Mouse (Mus musculus) small intestine, adult 2 months (tissue): ENCODE data around the gene Klhl35. TPM values are rescaled to one million over a fixed set of nuclear protein-coding genes. Genes with fewer than 3 reads are reported as not detected.

Source experiments
- H3K27ac ChIP-seq: fragments of 200-500 bp; 2 replicates; pipeline ENCODE4 v1.5.1; 2012; ENCODE audit warnings: low read depth, low read length, control low read depth, inconsistent platforms; ENCODE audit not compliant: insufficient read depth
- H3K27me3 ChIP-seq: fragments of 200-500 bp; 2 replicates; pipeline ENCODE4 v1.6.1; 2012; ENCODE audit warnings: mild to moderate bottlenecking, moderate library complexity, low read length, inconsistent platforms; ENCODE audit not compliant: control insufficient read depth, insufficient read depth
- H3K36me3 ChIP-seq: fragments of 200-500 bp; 2 replicates; pipeline ENCODE4 v1.6.1; 2012; ENCODE audit warnings: mild to moderate bottlenecking, low read length, control low read depth, inconsistent platforms; ENCODE audit not compliant: control insufficient read depth, insufficient read depth
- H3K4me1 ChIP-seq: fragments of 200-500 bp; 2 replicates; pipeline ENCODE4 v1.6.1; 2012; ENCODE audit warnings: low read length, inconsistent platforms, mixed read lengths; ENCODE audit not compliant: control insufficient read depth, insufficient read depth, insufficient read length
- H3K4me3 ChIP-seq: fragments of 200-500 bp; 2 replicates; pipeline ENCODE4 v1.5.1; 2012; ENCODE audit warnings: low read depth, mild to moderate bottlenecking, control low read depth, inconsistent platforms, low read length, moderate library complexity
- CTCF ChIP-seq: fragments of 200-500 bp; IDR thresholded peaks from 2 replicates; pipeline ENCODE4 v1.5.1; 2012; ENCODE audit warnings: low read depth, mild to moderate bottlenecking, control low read depth, inconsistent platforms, low read length, moderate library complexity, mixed read lengths; ENCODE audit not compliant: insufficient replicate concordance, insufficient read length; ENCODE audit errors: extremely low read depth
- POLR2A ChIP-seq: fragments of 200-500 bp; IDR thresholded peaks from 2 replicates; pipeline ENCODE4 v1.6.1; 2012; ENCODE audit warnings: low read depth, mild to moderate bottlenecking, control low read depth, inconsistent platforms, low read length, moderate library complexity
- WGBS: fragments of 180-500 bp; shearing (Covaris S2); methylation state at CpG from one replicate; pipeline ENCODE4 v1.1.7; 2018; 5-methylcytosine and 5-hydroxymethylcytosine counted together
- polyA plus RNA-seq: library from polyadenylated mRNA; depleted of rRNA; stranded (reverse); fragments of >200 nt; gene quantifications from 2 replicates; pipeline ENCODE4 v1.2.3, GENCODE M21; 2012

Klhl35 gene
- polyA plus RNA-seq, 1 experiment: 0.27 TPM

GRCm38 (mm10) chr7:99428836-99429235 lies 37.0 kb upstream of the Klhl35 start:
- no peak overlapping the region for H3K4me3 ChIP-seq
- H3K27ac ChIP-seq: no peak overlapping the region
- peaks cover 8% of the 10 kb centered on the region for H3K4me1 ChIP-seq
- 69% methylated on average over 5 of the region's 5 CpGs for WGBS
- no peaks in the 10 kb centered on the region for H3K36me3 ChIP-seq
- H3K27me3 ChIP-seq: no peaks in the 10 kb centered on the region
- TF ChIP-seq CTCF (no peak), POLR2A (no peak)

DNA sequence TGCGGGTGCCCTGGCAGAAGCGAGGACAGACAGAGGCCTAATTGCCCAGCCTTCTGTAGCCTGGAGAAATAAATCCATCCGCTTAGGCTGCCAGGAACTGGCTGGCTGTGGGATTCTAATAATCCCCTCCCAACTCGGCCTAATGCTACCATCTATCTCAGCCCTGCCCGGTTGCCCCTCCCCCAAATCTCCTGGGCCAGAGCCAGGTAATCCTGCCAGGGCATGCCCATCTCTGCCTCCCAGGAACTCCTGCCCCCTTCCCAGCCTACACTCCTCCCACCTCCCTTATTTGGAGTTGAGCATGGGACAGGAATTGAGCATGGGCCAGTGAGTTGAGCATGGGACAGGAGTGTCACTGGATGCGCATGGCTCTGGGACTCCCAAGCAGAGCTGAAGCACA lies 36.0 kb upstream of the Klhl35 start:
- Histone ChIP-seq H3K4me3 (no peak overlapping the region), H3K36me3 (no peaks in the 10 kb centered on the region), H3K27me3 (no peaks in the 10 kb centered on the region), H3K27ac (no peak overlapping the region), H3K4me1 (peaks cover 17% of the 10 kb centered on the region)
- TF ChIP-seq CTCF (no peak), POLR2A (no peak)
- 70% methylated on average over 6 of the region's 6 CpGs for WGBS

DNA sequence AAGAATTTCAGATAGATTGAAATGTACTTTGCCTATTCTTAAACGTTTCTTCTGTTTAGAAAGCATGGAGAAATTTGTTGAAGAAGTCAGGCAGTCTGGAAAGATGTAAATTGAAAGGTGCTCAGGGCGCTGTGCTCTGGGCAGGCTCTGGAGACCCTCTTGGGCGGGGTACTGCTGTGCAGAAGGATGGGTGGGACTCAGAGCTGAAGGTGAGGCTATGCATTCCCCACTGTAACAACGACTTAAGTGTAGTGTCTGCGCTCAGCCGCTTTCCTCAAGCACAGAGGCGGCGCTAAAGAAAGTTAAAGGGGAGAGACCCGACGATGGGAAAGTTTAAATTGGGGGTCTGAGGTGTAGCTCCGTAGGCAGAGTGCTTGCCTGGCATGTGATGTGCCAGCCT lies 35.6 kb upstream of the Klhl35 start:
- no peak for TF ChIP-seq CTCF
- no peak for TF ChIP-seq POLR2A
- Histone ChIP-seq H3K27me3 (no peaks in the 10 kb centered on the region), H3K4me1 (peaks cover 20% of the 10 kb centered on the region), H3K27ac (no peak overlapping the region), H3K36me3 (no peaks in the 10 kb centered on the region), H3K4me3 (no peak overlapping the region)
- 86% methylated on average over 11 of the region's 11 CpGs for WGBS

GRCm38 (mm10) chr7:99432248-99432647 lies 33.6 kb upstream of the Klhl35 start:
- H3K4me3 ChIP-seq: no peak overlapping the region
- no peaks in the 10 kb centered on the region for H3K36me3 ChIP-seq
- H3K27ac ChIP-seq: no peak overlapping the region
- peaks cover 14% of the 10 kb centered on the region for H3K4me1 ChIP-seq
- no peaks in the 10 kb centered on the region for H3K27me3 ChIP-seq
- no peak for TF ChIP-seq POLR2A
- TF ChIP-seq CTCF: no peak
- 90% methylated on average over 14 of the region's 14 CpGs for WGBS

DNA sequence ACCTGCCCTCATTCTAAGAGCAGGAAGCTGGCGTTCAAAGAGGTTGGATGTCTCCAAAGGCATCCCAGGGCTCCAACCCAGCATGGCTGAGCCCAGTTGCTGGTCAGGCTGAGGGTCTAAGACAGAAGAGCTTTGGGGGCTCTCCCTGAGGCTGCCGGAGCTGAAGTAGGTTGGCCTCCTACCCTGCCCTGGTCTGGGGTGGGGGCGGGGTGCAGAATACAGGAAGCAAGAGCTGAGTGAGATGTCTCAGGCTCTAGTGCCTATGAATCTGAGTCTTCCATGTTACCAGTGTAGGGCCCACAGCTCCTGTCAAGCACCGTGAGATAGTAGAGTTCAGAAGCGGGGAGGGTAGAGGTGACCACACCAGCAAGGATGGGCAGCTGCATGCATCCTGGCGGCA lies 32.9 kb upstream of the Klhl35 start:
- Histone ChIP-seq H3K36me3 (no peaks in the 10 kb centered on the region), H3K27me3 (no peaks in the 10 kb centered on the region), H3K27ac (no peak overlapping the region), H3K4me1 (peaks cover 14% of the 10 kb centered on the region), H3K4me3 (no peak overlapping the region)
- 93% methylated on average over 6 of the region's 6 CpGs for WGBS
- TF ChIP-seq POLR2A: no peak
- TF ChIP-seq CTCF: no peak

GRCm38 (mm10) chr7:99434672-99435250 lies 31.0 kb upstream of the Klhl35 start:
- 34% methylated on average over 12 of the region's 12 CpGs for WGBS
- Histone ChIP-seq H3K27ac (peak overlapping the region; percentile 86), H3K4me1 (peaks cover 14% of the 10 kb centered on the region), H3K36me3 (no peaks in the 10 kb centered on the region), H3K4me3 (peak overlapping the region; percentile 15), H3K27me3 (no peaks in the 10 kb centered on the region)
- TF ChIP-seq CTCF (no peak), POLR2A (no peak; the same call in 1 of the 2 replicates)

- Histone ChIP-seq H3K4me1 (peaks cover 25% of the 10 kb centered on the region), H3K27me3 (no peaks in the 10 kb centered on the region), H3K4me3 (no peak overlapping the region), H3K27ac (no peak overlapping the region), H3K36me3 (no peaks in the 10 kb centered on the region)
- 77% methylated on average over 4 of the region's 4 CpGs for WGBS
- TF ChIP-seq CTCF: no peak
- no peak for TF ChIP-seq POLR2A
Measured at GRCm38 (mm10) chr7:99436530-99436929, 29.3 kb upstream of the Klhl35 start.
